Comparison of ENCODE assay signal across 8 mouse cellular contexts in the genomic region with DNA sequence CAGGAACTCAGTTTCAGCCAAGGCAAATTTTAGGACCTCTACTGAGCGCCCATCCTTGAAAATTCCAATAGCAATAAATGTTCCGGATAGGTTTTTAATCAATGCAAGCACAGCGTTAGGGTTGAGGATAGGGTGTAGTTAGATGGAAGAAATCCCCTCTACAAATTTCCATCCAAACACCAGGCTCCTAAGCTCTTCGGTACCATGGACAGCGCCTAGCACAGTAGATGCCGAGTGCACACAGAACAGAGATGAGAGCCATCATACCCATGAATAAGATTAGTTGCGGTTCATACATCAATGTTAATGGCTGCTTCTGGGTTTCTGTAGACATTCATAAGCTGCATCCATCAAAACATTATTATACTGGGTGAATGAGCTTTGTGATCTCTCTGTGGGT.
DNase-seq lines count a peak whose midpoint lies in the region; ATAC-seq and TF ChIP-seq lines count a peak whose summit lies in the region.

No protein-coding gene starts in this region.

- ATAC-seq in forebrain, embryonic 14.5 days, result no peak
- ATAC-seq in forebrain, embryonic 15.5 days (replicated peaks), result no peak
- no peak for ATAC-seq in neural tube, embryonic 11.5 days (ENCODE audit: insufficient read depth, low FRiP score, low TSS enrichment)
- ATAC-seq in intestine, postnatal 0 days, result no peak

- WGBS in forebrain, embryonic 14.5 days, result 41% methylated on average over 7 of the region's 7 CpGs
- 37% methylated on average over 7 of the region's 7 CpGs for WGBS in forebrain, embryonic 15.5 days
- 42% methylated on average over 7 of the region's 7 CpGs for WGBS in embryonic facial prominence, embryonic 10.5 days
- 36% methylated on average over 7 of the region's 7 CpGs for WGBS in neural tube, embryonic 11.5 days
- 26% methylated on average over 7 of the region's 7 CpGs for WGBS in intestine, postnatal 0 days

- H3K27ac ChIP-seq in forebrain, embryonic 14.5 days (ENCODE audit: low read depth, low read length), result no peak overlapping the region
- no peak overlapping the region for H3K27ac ChIP-seq in forebrain, embryonic 15.5 days (replicated peaks)
- no peak overlapping the region for H3K27ac ChIP-seq in embryonic facial prominence, embryonic 10.5 days (replicated peaks)
- no peak overlapping the region for H3K27ac ChIP-seq in neural tube, embryonic 11.5 days (ENCODE audit: low read depth, low read length)
- no peak overlapping the region for H3K27ac ChIP-seq in intestine, postnatal 0 days (ENCODE audit: low read depth, low read length)

- TF ChIP-seq CTCF in intestine, postnatal 0 days (IDR thresholded peaks at IDR 0.05; ENCODE audit: low read depth), result no peak

- H3K4me2 ChIP-seq in forebrain, embryonic 14.5 days (ENCODE audit: low read length), result no peak overlapping the region
- H3K4me2 ChIP-seq in forebrain, embryonic 15.5 days (replicated peaks), result no peak overlapping the region
- H3K4me2 ChIP-seq in neural tube, embryonic 11.5 days (ENCODE audit: low read depth), result no peak overlapping the region
- H3K4me2 ChIP-seq in intestine, postnatal 0 days (replicated peaks; ENCODE audit: low read depth), result no peak overlapping the region

- DNase-seq in forebrain, embryonic 14.5 days (ENCODE audit: low spot score), result peak; percentile 38
- peak; percentile 4 for DNase-seq in ovary, postnatal 10 days (ENCODE audit: low spot score)
- DNase-seq in ovary, adult 18-20 months (ENCODE audit: low spot score), result no peak
- DNase-seq in embryonic facial prominence, embryonic 10.5 days (ENCODE audit: low spot score), result peak; percentile 76
- peak; percentile 72 for DNase-seq in neural tube, embryonic 11.5 days (ENCODE audit: low spot score)
- DNase-seq in MN1 (ENCODE audit: low spot score), result no peak

- no peaks in the 10 kb centered on the region for H3K27me3 ChIP-seq in forebrain, embryonic 14.5 days (replicated peaks; ENCODE audit: control insufficient read depth, insufficient read depth, low read length)
- H3K27me3 ChIP-seq in forebrain, embryonic 15.5 days, result no peaks in the 10 kb centered on the region
- no peaks in the 10 kb centered on the region for H3K27me3 ChIP-seq in embryonic facial prominence, embryonic 10.5 days (replicated peaks; ENCODE audit: low read depth, poor library complexity, severe bottlenecking)
- H3K27me3 ChIP-seq in neural tube, embryonic 11.5 days (ENCODE audit: control insufficient read depth, insufficient read depth, low read length), result no peaks in the 10 kb centered on the region
- H3K27me3 ChIP-seq in intestine, postnatal 0 days (replicated peaks; ENCODE audit: control insufficient read depth, insufficient read depth, low read length), result no peaks in the 10 kb centered on the region

- H3K9me3 ChIP-seq in forebrain, embryonic 14.5 days (replicated peaks; ENCODE audit: control insufficient read depth, low read length), result no peaks in the 10 kb centered on the region
- no peaks in the 10 kb centered on the region for H3K9me3 ChIP-seq in forebrain, embryonic 15.5 days
- H3K9me3 ChIP-seq in embryonic facial prominence, embryonic 10.5 days, result no peaks in the 10 kb centered on the region
- no peaks in the 10 kb centered on the region for H3K9me3 ChIP-seq in neural tube, embryonic 11.5 days (ENCODE audit: control insufficient read depth, low read length)
- no peaks in the 10 kb centered on the region for H3K9me3 ChIP-seq in intestine, postnatal 0 days (ENCODE audit: control insufficient read depth)

- H3K4me1 ChIP-seq in forebrain, embryonic 14.5 days (ENCODE audit: control insufficient read depth, insufficient read depth, low read length), result no peaks in the 10 kb centered on the region
- H3K4me1 ChIP-seq in forebrain, embryonic 15.5 days, result no peaks in the 10 kb centered on the region
- no peaks in the 10 kb centered on the region for H3K4me1 ChIP-seq in embryonic facial prominence, embryonic 10.5 days
- H3K4me1 ChIP-seq in neural tube, embryonic 11.5 days (ENCODE audit: control insufficient read depth, insufficient read depth, low read length), result no peaks in the 10 kb centered on the region
- H3K4me1 ChIP-seq in intestine, postnatal 0 days (replicated peaks; ENCODE audit: control insufficient read depth, insufficient read depth, low read length), result no peaks in the 10 kb centered on the region

- no peak overlapping the region for H3K4me3 ChIP-seq in forebrain, embryonic 14.5 days (ENCODE audit: low read depth, low read length)
- H3K4me3 ChIP-seq in forebrain, embryonic 15.5 days, result no peak overlapping the region
- H3K4me3 ChIP-seq in embryonic facial prominence, embryonic 10.5 days, result no peak overlapping the region
- no peak overlapping the region for H3K4me3 ChIP-seq in neural tube, embryonic 11.5 days (ENCODE audit: low read depth, low read length)
- H3K4me3 ChIP-seq in intestine, postnatal 0 days (ENCODE audit: low read depth, low read length), result no peak overlapping the region

- H3K9ac ChIP-seq in forebrain, embryonic 14.5 days (ENCODE audit: low read length), result no peak overlapping the region
- H3K9ac ChIP-seq in forebrain, embryonic 15.5 days (replicated peaks), result no peak overlapping the region
- no peak overlapping the region for H3K9ac ChIP-seq in neural tube, embryonic 11.5 days (ENCODE audit: low read length)
- no peak overlapping the region for H3K9ac ChIP-seq in intestine, postnatal 0 days (ENCODE audit: low read depth, low read length)

- no peaks in the 10 kb centered on the region for H3K36me3 ChIP-seq in forebrain, embryonic 14.5 days (ENCODE audit: control insufficient read depth, insufficient read depth, low read length)
- H3K36me3 ChIP-seq in forebrain, embryonic 15.5 days, result no peaks in the 10 kb centered on the region
- no peaks in the 10 kb centered on the region for H3K36me3 ChIP-seq in embryonic facial prominence, embryonic 10.5 days (replicated peaks)
- no peaks in the 10 kb centered on the region for H3K36me3 ChIP-seq in neural tube, embryonic 11.5 days (ENCODE audit: control insufficient read depth, insufficient read depth, low read length)
- no peaks in the 10 kb centered on the region for H3K36me3 ChIP-seq in intestine, postnatal 0 days (ENCODE audit: control insufficient read depth, insufficient read depth)

Comparison
In these comparisons a context has a peak if more than half of its experiments do, and no peak if none do; other contexts are left out.
1. DNase-seq: peak in forebrain, embryonic 14.5 days (single experiment), ovary, postnatal 10 days (single experiment), embryonic facial prominence, embryonic 10.5 days (single experiment) and neural tube, embryonic 11.5 days (single experiment); none in ovary, adult 18-20 months (single experiment) and MN1 (single experiment).